In genomic region chr2:24049344-24049990, GRCm38 (mm10) we compare ENCODE assay signal across 8 mouse cellular contexts. TPM values are rescaled to one million over a fixed set of nuclear protein-coding genes. Genes with fewer than 3 reads are reported as not detected.
DNase-seq lines count a peak whose midpoint lies in the region; ATAC-seq lines count a peak whose summit lies in the region.

Gene Hnmt, minus strand, starts transcription at chr2:24049394.

- DNase-seq in kidney, adult 18-20 months, result peak; percentile 22
- no peak for DNase-seq in kidney, postnatal 10 days
- no peak for DNase-seq in embryonic facial prominence, embryonic 10.5 days (ENCODE audit: low spot score)
- DNase-seq in hindbrain, embryonic 10.5 days (ENCODE audit: low spot score), result no peak
- DNase-seq in limb, embryonic 11.5 days (ENCODE audit: low spot score), result no peak
- no peak for DNase-seq in ovary, postnatal 14 days (ENCODE audit: low spot score)
- DNase-seq in yolk sac, embryonic 10.5 days (ENCODE audit: low spot score), result no peak

- H3K36me3 ChIP-seq in embryonic facial prominence, embryonic 10.5 days (replicated peaks), result no peaks in the 10 kb centered on the region
- H3K36me3 ChIP-seq in hindbrain, embryonic 10.5 days, result no peaks in the 10 kb centered on the region
- no peaks in the 10 kb centered on the region for H3K36me3 ChIP-seq in limb, embryonic 11.5 days (ENCODE audit: control insufficient read depth, insufficient read depth, low read length)

- ATAC-seq in limb, embryonic 11.5 days (ENCODE audit: insufficient number of reproducible peaks, low FRiP score, low TSS enrichment, low read depth), result no peak
- no peak for ATAC-seq in monocyte, adult 5-6 weeks (replicated peaks; ENCODE audit: insufficient number of reproducible peaks, low FRiP score, low TSS enrichment, poor library complexity, severe bottlenecking)

- H3K27me3 ChIP-seq in embryonic facial prominence, embryonic 10.5 days (replicated peaks; ENCODE audit: low read depth, poor library complexity, severe bottlenecking), result no peaks in the 10 kb centered on the region
- no peaks in the 10 kb centered on the region for H3K27me3 ChIP-seq in hindbrain, embryonic 10.5 days (ENCODE audit: insufficient read depth, poor library complexity, severe bottlenecking)
- H3K27me3 ChIP-seq in limb, embryonic 11.5 days (ENCODE audit: control insufficient read depth, insufficient read depth, low read length), result no peaks in the 10 kb centered on the region

- peaks cover 12% of the 10 kb centered on the region for H3K4me1 ChIP-seq in embryonic facial prominence, embryonic 10.5 days
- peaks cover 24% of the 10 kb centered on the region for H3K4me1 ChIP-seq in hindbrain, embryonic 10.5 days (replicated peaks)
- H3K4me1 ChIP-seq in limb, embryonic 11.5 days (ENCODE audit: control insufficient read depth, insufficient read depth, low read length), result no peaks in the 10 kb centered on the region

- peak within 1 kb of the TSS; percentile 50 for H3K4me3 ChIP-seq in embryonic facial prominence, embryonic 10.5 days
- peak within 1 kb of the TSS; percentile 45 for H3K4me3 ChIP-seq in hindbrain, embryonic 10.5 days
- peak within 1 kb of the TSS; percentile 15; the same call in 1 of the 2 replicates for H3K4me3 ChIP-seq in limb, embryonic 11.5 days (ENCODE audit: low read depth, low read length)

- peak within 1 kb of the TSS; percentile 34 for H3K4me2 ChIP-seq in limb, embryonic 11.5 days (ENCODE audit: low read depth, severe bottlenecking)

- no peak within 1 kb of the TSS for H3K9ac ChIP-seq in limb, embryonic 11.5 days (ENCODE audit: low read length)

- no peaks in the 10 kb centered on the region for H3K9me3 ChIP-seq in embryonic facial prominence, embryonic 10.5 days
- H3K9me3 ChIP-seq in hindbrain, embryonic 10.5 days, result no peaks in the 10 kb centered on the region
- no peaks in the 10 kb centered on the region for H3K9me3 ChIP-seq in limb, embryonic 11.5 days (ENCODE audit: control insufficient read depth, low read length)

- H3K27ac ChIP-seq in embryonic facial prominence, embryonic 10.5 days (replicated peaks), result peak within 1 kb of the TSS; percentile 66
- H3K27ac ChIP-seq in hindbrain, embryonic 10.5 days, result peak within 1 kb of the TSS; percentile 82
- H3K27ac ChIP-seq in limb, embryonic 11.5 days (replicated peaks; ENCODE audit: low read depth, low read length), result no peak within 1 kb of the TSS

- 52% methylated on average over 7 of the region's 7 CpGs for WGBS in embryonic facial prominence, embryonic 10.5 days
- WGBS in hindbrain, embryonic 10.5 days, result 57% methylated on average over 7 of the region's 7 CpGs
- WGBS in limb, embryonic 11.5 days, result 55% methylated on average over 7 of the region's 7 CpGs

RNA-seq across cellular contexts. Expression of gene Hnmt, which starts in this region (rescaled TPM):
- polyA plus RNA-seq in embryonic facial prominence, embryonic 10.5 days (2016; fragmentation: Nextera tagmentation; extraction: Ambion mirVana), result 1.2 TPM in 2 replicates
- 1.2 and 2.7 TPM in 2 replicates for polyA plus RNA-seq in hindbrain, embryonic 10.5 days (2016; fragmentation: Nextera tagmentation; extraction: Ambion mirVana)
- 0.23 and 0.44 TPM in 2 replicates for polyA plus RNA-seq in limb, embryonic 11.5 days (2014; fragmentation: Nextera tagmentation; extraction: Ambion mirVana)
- 16.4 to 33.7 TPM (median 26.7 TPM) in 3 replicates for total RNA-seq in monocyte, adult 5-6 weeks (2017)
